Mouse (Mus musculus) CH12.LX (cell line): ENCODE data around the gene Lcn4. TPM values are rescaled to one million over a fixed set of nuclear protein-coding genes. Genes with fewer than 3 reads are reported as not detected.
A peak's percentile ranks its signal among the peaks of the same experiment; 100 is the strongest.

Experiments used
- DNase-seq: peaks from one replicate; pipeline ENCODE4 v3.0.0-alpha.2; 2013; ENCODE audit errors: extremely low read depth
- H3K27ac ChIP-seq: 2 replicates; pipeline ENCODE4 v1.5.1; 2012; ENCODE audit warnings: low read depth, mild to moderate bottlenecking, control low read depth, moderate library complexity; ENCODE audit not compliant: insufficient read depth
- H3K27me3 ChIP-seq: replicated peaks from 2 replicates; pipeline ENCODE3; 2012; ENCODE audit warnings: inconsistent platforms
- H3K36me3 ChIP-seq, 2 experiments: replicated peaks in 1 of 2; 2 replicates each; pipeline versions ENCODE3 to v1.6.1; 2012; ENCODE audit warnings: inconsistent platforms in 1 of 2, low read length in 1 of 2, mild to moderate bottlenecking in 1 of 2, mixed read lengths in 1 of 2, moderate library complexity in 1 of 2; ENCODE audit not compliant: control insufficient read depth in 1 of 2, insufficient read depth in 1 of 2
- H3K4me1 ChIP-seq, 2 experiments: 2 replicates each; pipeline ENCODE4 v1.6.1; 2012; ENCODE audit warnings: inconsistent platforms in 1 of 2, moderate library complexity in 1 of 2; ENCODE audit not compliant: insufficient read depth in 2 of 2, control insufficient read depth in 1 of 2
- H3K4me2 ChIP-seq: 2 replicates; pipeline ENCODE4 v1.6.1; 2012; ENCODE audit warnings: low read depth, mild to moderate bottlenecking, control low read depth; ENCODE audit not compliant: poor library complexity, insufficient read depth, severe bottlenecking
- H3K4me3 ChIP-seq, 3 experiments: fragments of 150-350 bp in 1 of 3; sonication (generic) in 1 of 3; replicated peaks in 1 of 3; 2 replicates each; pipeline versions ENCODE3 to v1.5.1; 2011 to 2012; ENCODE audit warnings: low read depth in 2 of 3, low read length in 2 of 3, mild to moderate bottlenecking in 2 of 3, moderate library complexity in 2 of 3, control low read depth in 1 of 3, improper control_type of control experiment in 1 of 3, inconsistent platforms in 1 of 3, mixed read lengths in 1 of 3; ENCODE audit not compliant: poor library complexity in 1 of 3
- H3K79me2 ChIP-seq: replicated peaks from 2 replicates; pipeline ENCODE4 v1.6.1; 2012; ENCODE audit warnings: mild to moderate bottlenecking, moderate library complexity; ENCODE audit not compliant: control insufficient read depth, poor library complexity, insufficient read depth, severe bottlenecking; ENCODE audit errors: extremely low read depth
- H3K9ac ChIP-seq: 2 replicates; pipeline ENCODE4 v1.6.1; 2012; ENCODE audit warnings: low read depth, mild to moderate bottlenecking, control low read depth, moderate library complexity; ENCODE audit not compliant: insufficient read depth
- H3K9me3 ChIP-seq: replicated peaks from 2 replicates; pipeline ENCODE3; 2012; ENCODE audit warnings: low read length, inconsistent platforms, mixed read lengths
- CHD1 ChIP-seq: IDR thresholded peaks from 2 replicates; pipeline ENCODE4 v1.6.1; 2012; ENCODE audit warnings: low read depth, low read length, improper control_type of control experiment, inconsistent platforms
- CTCF ChIP-seq, 2 experiments: IDR thresholded peaks in 1 of 2; conservative IDR thresholded peaks in 1 of 2; 2 replicates each; pipeline ENCODE4 v1.5.1; 2011 to 2012; ENCODE audit warnings: low read depth in 2 of 2, low read length in 2 of 2, improper control_type of control experiment in 1 of 2, inconsistent platforms in 1 of 2, mild to moderate bottlenecking in 1 of 2, moderate library complexity in 1 of 2
- EP300 ChIP-seq: IDR thresholded peaks from 2 replicates; pipeline ENCODE4 v1.6.1; 2011; ENCODE audit warnings: low read length, improper control_type of control experiment
- MAX ChIP-seq: IDR thresholded peaks from 2 replicates; pipeline ENCODE4 v1.6.1; 2011; ENCODE audit warnings: low read length, improper control_type of control experiment
- NRF1 ChIP-seq: IDR thresholded peaks from 2 replicates; pipeline ENCODE4 v1.6.1; 2014; ENCODE audit warnings: low read depth, mild to moderate bottlenecking, inconsistent platforms, low read length, improper control_type of control experiment, moderate library complexity
- PAX5 ChIP-seq: IDR thresholded peaks from 2 replicates; pipeline ENCODE4 v1.6.1; 2012; ENCODE audit warnings: low read length, inconsistent platforms, mixed read lengths
- RAD21 ChIP-seq: IDR thresholded peaks from 2 replicates; pipeline ENCODE4 v1.6.1; 2011; ENCODE audit warnings: low read depth, mild to moderate bottlenecking, low read length, improper control_type of control experiment, moderate library complexity
- SMC3 ChIP-seq: IDR thresholded peaks from 2 replicates; pipeline ENCODE4 v1.6.1; 2011; ENCODE audit warnings: low read depth, low read length, improper control_type of control experiment
- dilution Hi-C: fragments of 300-500 bp; cut with MboI; formaldehyde crosslinking; loops from 2 replicates; pipeline ENCODE4 v1.14.3; 2020; ENCODE audit warnings: low sequenced_read_pairs; ENCODE audit not compliant: extremely low pct_unique_long_range_greater_than_20kb, extremely low pct_ligation_motif_present
- in situ Hi-C: fragments of 300-500 bp; cut with MboI; formaldehyde crosslinking; loops from 3 replicates; pipeline ENCODE4 v1.14.3; 2019; ENCODE audit warnings: low sequenced_read_pairs, low pct_ligation_motif_present, low pct_unique_long_range_greater_than_20kb, mixed read lengths
- polyA plus RNA-seq: library from polyadenylated mRNA; unstranded; fragments of >175 nt; gene quantifications from 2 replicates; pipeline ENCODE4 v1.2.1, GENCODE M21; 2012; ENCODE audit warnings: low read depth; ENCODE audit not compliant: insufficient read length
- total RNA-seq, 2 experiments: library from RNA; depleted of rRNA; stranded (reverse); fragments of 300-350 nt in 1 of 2; fragments of >200 nt in 1 of 2; gene quantifications; 2 replicates each; pipeline ENCODE4 v1.2.3; 2012 to 2014

Lcn4 gene
- total and polyA plus RNA-seq, 3 experiments: not detected

DNA sequence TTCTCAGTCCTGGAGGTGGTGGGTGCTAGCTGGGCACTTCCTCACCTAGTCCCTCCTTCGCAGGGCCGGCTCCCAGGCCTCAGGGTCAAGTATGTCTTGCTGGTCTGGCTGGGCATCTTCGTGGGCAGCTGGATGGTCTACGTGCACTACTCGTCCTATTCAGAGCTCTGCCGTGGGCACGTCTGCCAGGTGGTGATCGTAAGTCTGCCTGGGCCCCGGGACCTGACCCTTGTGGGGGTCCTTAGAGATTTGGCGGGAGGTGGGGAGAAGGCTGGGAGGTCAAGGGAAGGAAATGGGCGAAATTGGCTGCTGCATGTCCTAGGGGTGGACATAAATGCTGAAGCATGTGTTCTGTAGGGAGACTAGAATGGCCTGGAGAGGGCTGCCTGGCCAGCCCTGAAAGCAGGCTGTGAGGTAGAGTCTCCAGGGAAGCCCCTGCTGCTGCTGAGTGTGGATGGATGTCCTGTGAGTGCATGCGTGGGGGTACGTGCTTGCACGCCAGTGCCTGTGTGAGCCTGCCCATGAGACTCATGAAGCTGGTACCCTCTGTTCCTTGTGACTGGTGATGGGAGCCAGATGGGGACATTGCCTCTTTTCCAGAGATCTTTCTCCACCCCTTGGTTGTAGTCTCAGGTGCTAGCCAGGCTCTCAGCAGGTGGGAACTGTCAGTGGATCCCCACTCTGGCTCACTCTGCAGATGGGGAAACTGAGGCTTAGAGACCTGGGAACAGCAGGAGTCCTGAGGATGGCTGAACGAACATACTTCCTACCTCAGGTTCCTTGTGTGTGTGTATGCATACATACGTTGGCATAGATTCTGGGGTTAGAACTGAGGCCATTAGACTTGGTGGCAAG, 38.3 kb downstream of the Lcn4 start:
- Histone ChIP-seq H3K4me1 (peaks cover 4 to 36% of the 10 kb centered on the region in 2 experiments), H3K27ac (no peak overlapping the region), H3K27me3 (peaks cover 15% of the 10 kb centered on the region), H3K4me2 (no peak overlapping the region), H3K9me3 (no peaks in the 10 kb centered on the region), H3K36me3 (peaks cover 34 to 38% of the 10 kb centered on the region in 2 experiments), H3K79me2 (peaks cover 7% of the 10 kb centered on the region), H3K9ac (no peak overlapping the region), H3K4me3 (no peak overlapping the region)
- DNase-seq: no peak
- no peak for TF ChIP-seq SMC3
- in situ Hi-C loops (no loop called here), dilution Hi-C loops (no loop called here)

DNA sequence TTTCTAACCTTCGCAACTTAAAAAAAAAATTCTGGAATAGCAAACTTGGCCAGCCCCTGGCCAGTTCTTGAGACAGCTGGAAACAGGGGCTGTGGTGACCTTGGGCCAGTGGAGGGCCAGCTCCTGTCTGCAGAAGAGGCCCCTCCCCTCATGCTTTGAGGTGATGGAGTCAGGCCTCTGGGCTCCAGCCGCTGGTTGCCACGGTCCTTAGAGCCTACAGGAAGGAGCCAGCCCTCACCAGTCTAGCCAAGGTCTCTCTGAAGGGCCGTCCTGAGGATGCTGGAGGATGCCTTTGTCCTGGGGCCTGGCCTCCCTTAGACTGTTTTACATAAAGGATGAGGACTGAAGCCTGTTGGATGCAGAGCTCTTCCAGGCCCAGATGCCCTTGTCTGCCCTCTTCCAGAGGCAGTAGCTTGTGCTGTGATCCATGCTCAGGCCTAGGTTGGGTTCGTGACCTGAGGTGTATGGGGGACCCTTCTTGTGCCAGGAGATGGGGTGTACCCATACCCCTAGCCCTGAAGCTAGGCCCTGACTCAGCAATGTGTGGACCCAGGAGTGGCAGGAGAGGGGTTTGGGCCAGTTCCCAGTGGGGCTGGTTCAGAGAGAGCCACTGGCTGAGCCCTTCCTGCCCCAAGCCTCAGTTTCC, 42.2 kb downstream of the Lcn4 start:
- H3K9ac ChIP-seq: no peak overlapping the region
- DNase-seq: no peak
- H3K27me3 ChIP-seq: peaks cover 23% of the 10 kb centered on the region
- no peak for TF ChIP-seq MAX
- TF ChIP-seq CTCF (conservative IDR thresholded peaks at IDR 0.05 in 1 of 2, IDR thresholded peaks at IDR 0.05 in 1 of 2; ENCODE audit: low read depth in 2 of 2, low read length in 2 of 2): no peak
- no peak for TF ChIP-seq RAD21
- no peak for TF ChIP-seq CHD1
- TF ChIP-seq, all 38 proteins: peak for 0
- H3K4me3 ChIP-seq: no peak overlapping the region
- H3K27ac ChIP-seq: no peak overlapping the region
- H3K4me1 ChIP-seq: peaks cover 3 to 9% of the 10 kb centered on the region in 2 experiments
- H3K9me3 ChIP-seq: no peaks in the 10 kb centered on the region
- dilution Hi-C loops: no loop called here
- in situ Hi-C loops: no loop called here
- peak overlapping the region; percentile 33; the same call in 1 of the 2 replicates for H3K4me2 ChIP-seq
- peaks cover under 1 to 1% of the 10 kb centered on the region in 2 experiments for H3K36me3 ChIP-seq
- H3K79me2 ChIP-seq: no peaks in the 10 kb centered on the region

DNA sequence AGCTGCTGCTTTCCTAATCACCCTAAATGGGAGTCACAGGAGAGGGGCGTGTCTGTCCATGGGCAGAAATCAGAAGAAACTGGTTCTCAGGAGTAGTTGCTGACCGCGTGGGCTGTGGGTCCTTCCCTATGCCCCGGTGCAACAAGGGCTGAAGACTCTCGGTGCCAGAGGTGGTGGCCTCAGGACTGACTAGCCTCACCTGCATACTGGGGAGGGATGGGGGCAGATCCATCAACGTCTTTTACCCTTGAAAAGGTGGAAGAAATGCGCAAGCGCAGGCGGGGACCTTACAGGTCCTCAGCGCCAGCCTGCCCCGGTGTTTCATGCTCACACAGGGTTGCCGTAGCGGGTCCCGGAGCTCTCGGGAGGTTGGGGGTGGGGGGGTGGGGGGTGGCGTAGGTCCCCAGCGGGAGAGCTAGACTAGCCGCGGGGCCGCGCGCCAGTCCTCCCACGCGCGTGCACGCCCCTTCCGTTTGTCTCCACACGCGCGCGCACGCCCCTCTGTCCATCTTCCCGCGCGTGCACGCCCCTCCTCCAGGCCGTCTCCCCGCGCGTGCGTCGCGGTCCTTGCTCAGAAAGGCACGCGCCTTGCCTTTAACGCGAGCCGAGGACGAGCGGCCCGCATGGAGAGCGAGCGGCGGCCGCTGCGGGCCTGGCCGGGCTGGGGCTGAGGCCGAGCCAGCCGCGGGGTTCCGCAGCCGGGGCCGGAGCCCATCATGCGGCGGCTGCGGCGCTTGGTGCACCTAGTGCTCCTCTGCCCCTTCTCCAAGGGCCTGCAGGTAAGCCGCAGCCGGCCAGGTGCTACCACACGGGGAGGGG, 43.0 kb downstream of the Lcn4 start, which contains the start of gene Fam69b:
TSS of gene Fam69b (plus strand) at position 537 of the 819 bp plus-strand sequence.
- in situ Hi-C loops (no loop called here), dilution Hi-C loops (no loop called here)
- Histone ChIP-seq H3K27ac (no peak within 1 kb of the TSS), H3K79me2 (no peaks in the 10 kb centered on the region), H3K9ac (no peak within 1 kb of the TSS), H3K36me3 (no peaks in the 10 kb centered on the region), H3K4me3 (peak within 1 kb of the TSS in 1 of 3 experiments; percentile 48), H3K4me2 (peak within 1 kb of the TSS; percentile 33), H3K9me3 (no peaks in the 10 kb centered on the region), H3K27me3 (peaks cover 23% of the 10 kb centered on the region), H3K4me1 (peaks cover 3 to 8% of the 10 kb centered on the region in 2 experiments)
- DNase-seq: no peak
- TF ChIP-seq NRF1 (peak; percentile 64), EP300 (no peak), PAX5 (no peak)
